Mouse (Mus musculus): ENCODE data around the gene Trp53. TPM values are rescaled to one million over a fixed set of nuclear protein-coding genes. Genes with fewer than 3 reads are reported as not detected.
"Not testable (repeated sequence)": the region's sequence is repeated elsewhere in the genome, so short reads cannot be mapped to it uniquely, and the experiment has no call there.

The Trp53 gene
- polyA plus RNA-seq, 1 experiment from 2014 or later = 119 TPM

DNA sequence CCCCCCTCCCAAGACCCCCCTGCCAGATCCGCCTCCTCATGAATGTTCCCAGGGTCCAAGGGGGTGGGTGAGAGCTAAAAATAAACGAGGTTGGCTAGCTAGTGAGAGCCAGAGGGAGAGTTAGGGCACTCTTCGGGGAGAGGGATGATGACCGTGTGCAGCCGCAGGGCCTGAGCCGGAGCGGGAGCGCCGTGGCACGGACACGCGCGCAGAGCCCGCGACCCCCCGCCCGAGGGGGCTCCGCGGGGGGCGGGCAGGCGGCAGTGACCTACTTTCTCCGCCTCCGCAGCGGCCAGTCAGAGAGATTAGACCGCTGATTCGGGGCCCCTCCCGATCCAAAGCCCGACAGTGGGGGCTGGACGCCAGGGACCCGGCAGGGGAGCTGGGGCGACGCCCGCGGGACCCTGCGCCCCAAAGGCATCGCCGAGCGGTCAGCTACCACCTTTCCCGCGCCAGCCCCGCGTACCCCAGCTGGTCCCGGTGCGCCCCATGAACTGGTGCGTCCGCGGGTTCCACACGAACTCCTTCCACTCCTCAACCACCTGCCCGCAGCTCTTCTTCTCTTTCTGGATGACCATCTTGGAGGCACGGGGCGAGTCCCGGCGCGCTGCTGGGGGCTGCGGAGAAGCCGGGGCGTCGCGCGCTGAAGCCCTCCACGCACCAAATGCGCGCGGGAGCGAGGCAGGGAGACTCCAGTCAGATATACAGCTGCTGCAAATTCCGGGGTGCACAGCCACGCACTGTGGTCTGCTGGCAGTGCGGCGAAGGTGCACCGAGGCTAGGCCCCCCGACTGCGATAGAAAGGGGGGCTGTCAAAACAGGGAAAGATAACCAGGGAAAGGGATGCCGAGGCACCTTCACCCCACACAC is 24.9 kb downstream of the Trp53 start:
- Histone ChIP-seq H3K9ac (peak overlapping the region; percentile 87), H3K9me3 (replicated peaks) (no peaks in the 10 kb centered on the region), H3K27me3 (no peaks in the 10 kb centered on the region), H3K4me3 (peak overlapping the region; percentile 73), H3K36me3 (ENCODE audit: poor library complexity, severe bottlenecking) (peaks cover 16% of the 10 kb centered on the region), H3K4me2 (peak overlapping the region; percentile 100), H3K4me1 (peaks cover 32% of the 10 kb centered on the region), H3K27ac (peak overlapping the region; percentile 63)
- under 1% methylated on average over 56 of the region's 73 CpGs for WGBS
- peak; percentile 63 for ATAC-seq

DNA sequence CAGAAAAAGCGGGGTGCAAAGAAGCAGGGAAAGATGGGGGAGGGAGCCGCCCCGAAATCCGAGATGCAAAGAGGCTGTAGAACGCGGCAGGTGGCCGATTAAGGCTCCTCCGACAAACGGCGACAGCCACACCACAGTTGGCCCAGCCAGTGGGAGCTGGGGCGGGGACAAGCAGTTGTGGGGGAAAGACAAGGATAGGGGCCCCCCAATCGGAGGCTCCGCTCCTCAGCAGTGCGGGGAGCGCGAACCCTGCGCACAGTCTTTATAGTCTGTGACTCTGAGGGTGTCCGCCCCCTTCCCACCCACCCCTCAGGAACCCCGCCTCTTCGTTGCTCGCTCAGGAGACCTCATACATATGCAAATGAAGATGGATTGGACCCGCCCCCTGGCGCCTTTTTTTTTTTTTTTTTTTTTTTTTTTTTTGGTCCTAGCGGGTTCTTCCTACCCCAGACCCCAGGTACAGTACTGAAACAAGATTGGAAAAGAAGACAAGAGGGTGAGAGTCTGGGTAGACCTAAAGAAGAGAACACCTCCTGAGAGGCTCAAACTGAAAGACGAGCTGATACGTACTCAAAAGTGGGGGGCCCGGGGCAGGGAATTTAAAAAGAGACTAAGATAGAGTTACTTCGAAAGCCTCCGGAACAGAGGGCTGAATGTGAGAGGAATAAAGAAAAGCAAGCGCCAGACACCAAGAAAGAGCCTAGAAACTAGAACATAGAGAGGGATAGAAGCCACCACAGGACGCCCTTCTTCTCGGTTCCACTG is 25.7 kb downstream of the Trp53 start, which contains the start of gene Atp1b2:
Gene Atp1b2, minus strand, starts transcription at position 217 of the 765 bp plus-strand sequence.
- peak within 1 kb of the TSS; percentile 73 for H3K4me3 ChIP-seq
- peak within 1 kb of the TSS; percentile 100 for H3K4me2 ChIP-seq
- ATAC-seq = peak; percentile 96
- peak within 1 kb of the TSS; percentile 87 for H3K9ac ChIP-seq
- H3K9me3 ChIP-seq (replicated peaks) = no peaks in the 10 kb centered on the region
- H3K36me3 ChIP-seq (ENCODE audit: poor library complexity, severe bottlenecking) = peaks cover 16% of the 10 kb centered on the region
- peak within 1 kb of the TSS; percentile 63 for H3K27ac ChIP-seq
- peaks cover 23% of the 10 kb centered on the region for H3K4me1 ChIP-seq
- 2% methylated on average over 31 of the region's 32 CpGs for WGBS
- no peaks in the 10 kb centered on the region for H3K27me3 ChIP-seq

DNA sequence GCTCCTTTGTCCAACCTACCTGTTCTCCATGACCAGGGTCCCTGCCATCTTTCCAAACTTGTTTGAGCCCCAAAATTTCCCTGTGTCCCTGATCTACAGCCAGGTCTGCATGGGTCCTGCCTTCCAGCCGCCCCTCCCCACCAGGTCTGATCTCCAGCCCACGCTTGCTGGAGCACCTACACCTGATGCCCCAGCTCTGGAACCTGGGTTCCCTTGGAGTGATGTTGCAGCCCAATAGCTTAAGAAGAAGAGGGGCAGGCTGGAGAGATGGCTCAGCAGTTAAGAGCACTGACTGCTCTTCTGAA is 26.3 kb downstream of the Trp53 start:
- Histone ChIP-seq H3K36me3 (ENCODE audit: poor library complexity, severe bottlenecking) (peaks cover 11% of the 10 kb centered on the region), H3K27me3 (no peaks in the 10 kb centered on the region), H3K4me1 (peaks cover 23% of the 10 kb centered on the region), H3K4me2 (peak overlapping the region; percentile 100), H3K4me3 (peak overlapping the region; percentile 73), H3K27ac (no peak overlapping the region), H3K9ac (peak overlapping the region; percentile 38; the same call in 1 of the 2 replicates), H3K9me3 (replicated peaks) (no peaks in the 10 kb centered on the region)
- ATAC-seq = no peak
- whole genome bisulfite sequencing = 53% methylated on average over 2 of the region's 2 CpGs

DNA sequence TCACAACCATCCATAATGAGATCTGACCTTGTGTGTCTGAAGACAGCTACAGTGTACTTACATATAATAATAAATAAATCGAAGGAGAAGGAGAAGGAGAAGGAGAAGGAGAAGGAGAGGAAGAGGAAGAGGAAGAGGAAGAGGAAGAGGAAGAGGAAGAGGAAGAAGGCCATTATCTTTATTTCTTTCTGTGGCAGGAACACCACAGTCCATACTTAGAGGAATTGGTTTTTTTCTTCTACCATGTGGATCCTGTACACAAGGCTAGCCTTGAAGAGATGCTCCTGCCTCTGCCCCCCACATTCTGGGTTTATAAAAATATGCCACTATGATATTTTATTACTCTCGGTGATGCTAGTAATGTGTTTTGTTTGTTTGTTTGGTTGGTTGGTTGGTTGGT is 26.7 kb downstream of the Trp53 start:
- H3K9ac ChIP-seq = no peak overlapping the region
- WGBS = 92% methylated on average over 2 of the region's 2 CpGs
- H3K4me2 ChIP-seq = no peak overlapping the region
- H3K4me3 ChIP-seq = no peak overlapping the region
- ATAC-seq = no peak
- no peaks in the 10 kb centered on the region for H3K9me3 ChIP-seq (replicated peaks)
- H3K27ac ChIP-seq = no peak overlapping the region
- H3K4me1 ChIP-seq = peaks cover 23% of the 10 kb centered on the region
- H3K27me3 ChIP-seq = no peaks in the 10 kb centered on the region
- peaks cover 8% of the 10 kb centered on the region for H3K36me3 ChIP-seq (ENCODE audit: poor library complexity, severe bottlenecking)

DNA sequence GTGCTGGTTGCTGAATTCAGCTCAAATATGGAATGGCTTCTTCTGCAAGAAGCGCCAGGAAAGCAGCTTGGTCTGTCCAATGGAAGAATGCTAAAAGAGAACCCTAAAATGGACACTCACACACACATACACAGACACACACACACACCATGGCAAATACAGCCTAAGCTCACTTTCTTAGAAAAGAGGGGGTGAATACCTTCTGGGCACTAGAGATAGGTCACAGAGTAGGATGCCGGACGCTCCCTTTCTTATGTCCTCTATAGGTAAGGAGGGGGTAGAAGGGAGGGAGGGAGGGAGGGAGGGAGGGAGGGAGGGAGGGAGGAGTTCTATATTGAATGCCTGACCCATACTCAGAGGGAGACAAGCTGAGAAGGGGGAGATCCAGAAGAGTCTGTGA is 28.4 kb downstream of the Trp53 start:
- Histone ChIP-seq H3K36me3 (ENCODE audit: poor library complexity, severe bottlenecking) (no peaks in the 10 kb centered on the region), H3K4me2 (no peak overlapping the region), H3K27me3 (no peaks in the 10 kb centered on the region), H3K9me3 (replicated peaks) (no peaks in the 10 kb centered on the region), H3K9ac (no peak overlapping the region), H3K27ac (no peak overlapping the region), H3K4me3 (no peak overlapping the region), H3K4me1 (peaks cover 26% of the 10 kb centered on the region)
- 86% methylated on average over 3 of the region's 3 CpGs for WGBS
- ATAC-seq = no peak

DNA sequence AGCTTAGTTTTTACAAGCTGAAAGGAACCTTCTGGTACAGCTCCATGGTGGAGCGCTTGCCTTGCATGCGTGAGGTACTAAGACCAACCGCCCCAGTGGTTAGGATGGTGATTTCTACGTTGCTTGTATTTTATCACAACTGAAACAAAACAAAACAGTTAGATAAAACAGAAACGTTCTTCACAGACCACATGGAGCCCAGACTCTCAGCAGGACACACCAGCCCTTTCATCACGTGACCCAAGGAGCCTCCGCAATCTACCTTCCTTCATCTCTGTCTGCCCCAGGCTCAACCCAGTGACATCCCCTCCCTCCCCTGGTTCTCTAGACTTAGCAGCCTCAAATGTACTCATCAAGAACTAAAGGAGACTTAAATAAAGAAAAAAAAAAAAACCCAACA is 29.3 kb downstream of the Trp53 start:
- WGBS = 65% methylated on average over 7 of the region's 7 CpGs
- Histone ChIP-seq H3K4me2 (no peak overlapping the region), H3K36me3 (ENCODE audit: poor library complexity, severe bottlenecking) (no peaks in the 10 kb centered on the region), H3K4me3 (no peak overlapping the region), H3K27me3 (no peaks in the 10 kb centered on the region), H3K27ac (no peak overlapping the region), H3K9me3 (replicated peaks) (no peaks in the 10 kb centered on the region), H3K9ac (no peak overlapping the region), H3K4me1 (peaks cover 21% of the 10 kb centered on the region)
- ATAC-seq = no peak

DNA sequence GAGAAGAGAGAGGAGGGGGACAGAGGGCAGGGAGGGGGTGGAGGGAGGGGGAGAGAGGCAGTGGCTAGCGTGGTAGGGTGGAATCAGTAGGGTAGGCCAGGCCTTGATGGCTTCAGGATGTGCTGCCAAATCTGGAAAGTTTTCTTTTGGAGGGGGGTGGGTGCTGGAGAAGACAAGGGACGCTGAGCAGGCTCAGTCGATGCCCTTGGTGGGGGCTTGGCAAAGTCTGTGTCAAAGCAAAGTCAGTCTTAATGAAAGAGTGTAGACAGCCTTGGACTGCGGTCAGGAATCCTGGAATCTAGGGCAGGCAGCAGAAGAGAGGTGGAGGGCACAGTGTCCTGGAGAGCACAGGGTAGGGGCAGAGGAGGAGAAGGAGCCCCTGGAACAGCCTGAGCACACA is 30.7 kb downstream of the Trp53 start:
- Histone ChIP-seq H3K9ac (no peak overlapping the region), H3K27me3 (no peaks in the 10 kb centered on the region), H3K27ac (no peak overlapping the region), H3K9me3 (replicated peaks) (no peaks in the 10 kb centered on the region), H3K4me3 (no peak overlapping the region), H3K4me2 (no peak overlapping the region), H3K36me3 (ENCODE audit: poor library complexity, severe bottlenecking) (no peaks in the 10 kb centered on the region), H3K4me1 (peaks cover 12% of the 10 kb centered on the region)
- 66% methylated on average over 4 of the region's 4 CpGs for WGBS
- no peak for ATAC-seq

DNA sequence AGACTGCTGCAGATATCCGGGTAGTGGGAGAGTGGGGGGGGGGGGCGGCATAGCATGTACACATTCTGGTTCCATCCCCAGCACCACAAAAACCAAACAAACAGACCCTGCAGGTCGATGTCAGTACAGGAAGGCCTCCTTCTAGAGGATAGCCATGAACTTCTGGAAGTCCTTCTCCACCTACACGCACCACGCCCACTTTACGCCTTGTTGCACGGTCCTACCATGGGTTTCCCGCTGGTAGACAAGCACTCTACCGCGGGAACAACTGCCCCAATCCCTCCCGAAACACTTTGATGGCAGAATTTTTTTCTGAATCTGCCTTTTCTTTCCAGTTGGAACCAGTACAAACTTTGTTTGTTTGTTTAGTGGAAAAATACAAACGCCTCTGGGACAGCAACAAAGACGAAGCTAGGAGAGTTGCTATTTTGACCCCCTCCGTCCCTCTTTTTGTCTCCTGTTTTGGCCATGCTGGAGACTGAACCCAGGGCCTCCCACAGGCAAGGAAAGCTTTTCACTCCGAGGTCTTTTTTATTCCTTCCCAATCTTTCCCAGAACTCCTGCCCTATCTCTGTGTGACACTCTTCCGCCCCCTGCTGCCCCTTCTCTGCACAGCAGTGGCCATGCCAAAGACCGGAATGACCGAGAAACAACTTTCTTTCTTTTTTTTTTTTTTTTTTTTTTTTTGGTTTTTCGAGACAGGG is 33.5 kb downstream of the Trp53 start:
- H3K9me3 ChIP-seq (replicated peaks) = no peaks in the 10 kb centered on the region
- no peaks in the 10 kb centered on the region for H3K27me3 ChIP-seq
- H3K9ac ChIP-seq = peak overlapping the region; percentile 17; the same call in 1 of the 2 replicates
- peak; percentile 45; the same call in 1 of the 2 replicates for ATAC-seq
- no peak overlapping the region for H3K27ac ChIP-seq
- H3K4me1 ChIP-seq = peaks cover 7% of the 10 kb centered on the region
- no peak overlapping the region for H3K4me3 ChIP-seq
- WGBS = 7% methylated on average over 19 of the region's 19 CpGs
- H3K36me3 ChIP-seq (ENCODE audit: poor library complexity, severe bottlenecking) = no peaks in the 10 kb centered on the region
- H3K4me2 ChIP-seq = peak overlapping the region; percentile 26

DNA sequence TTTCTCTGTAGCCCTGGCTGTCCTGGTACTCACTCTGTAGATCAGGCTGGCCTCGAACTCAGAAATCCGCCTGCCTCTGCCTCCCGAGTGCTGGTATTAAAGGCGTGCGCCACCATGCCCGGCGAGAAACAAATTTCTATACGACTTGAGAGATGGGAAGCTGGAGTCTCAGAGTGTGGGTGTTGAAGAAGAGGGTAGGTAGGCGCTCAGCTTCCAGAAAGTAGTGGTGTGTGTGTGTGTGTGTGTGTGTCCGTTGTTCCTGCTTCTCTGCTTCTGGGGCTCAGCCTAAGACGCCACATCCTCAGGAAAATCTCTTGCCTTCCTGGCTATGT is 34.1 kb downstream of the Trp53 start:
- H3K9me3 ChIP-seq (replicated peaks); H3K27ac ChIP-seq; H3K27me3 ChIP-seq; H3K4me1 ChIP-seq; ATAC-seq; H3K4me3 ChIP-seq; H3K4me2 ChIP-seq; H3K9ac ChIP-seq; H3K36me3 ChIP-seq (ENCODE audit: poor library complexity, severe bottlenecking): not testable (repeated sequence)
- WGBS = 51% methylated on average over 11 of the region's 11 CpGs

DNA sequence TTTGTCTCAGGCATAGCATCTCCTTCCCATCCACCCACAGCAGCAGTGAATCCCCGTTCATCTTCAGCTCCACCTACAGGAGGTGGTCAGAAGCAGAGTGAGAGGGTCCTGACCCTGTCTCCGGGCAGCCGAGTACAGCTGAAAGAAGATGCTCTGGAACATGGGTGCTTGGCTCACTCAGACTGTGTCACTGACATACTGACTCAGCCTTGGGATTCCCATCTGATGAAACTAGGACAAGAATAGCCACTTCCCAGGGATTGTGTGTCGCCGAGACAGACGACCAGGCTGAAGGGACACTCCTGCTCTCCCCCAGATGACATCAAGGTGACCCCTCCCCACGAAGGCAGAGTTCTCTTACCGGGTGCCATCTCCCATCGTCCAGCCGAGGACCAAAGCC is 36.6 kb downstream of the Trp53 start:
- H3K36me3 ChIP-seq (ENCODE audit: poor library complexity, severe bottlenecking) = no peaks in the 10 kb centered on the region
- H3K27me3 ChIP-seq = no peaks in the 10 kb centered on the region
- no peak overlapping the region for H3K9ac ChIP-seq
- no peak for ATAC-seq
- H3K4me1 ChIP-seq = peaks cover 11% of the 10 kb centered on the region
- WGBS = 53% methylated on average over 10 of the region's 10 CpGs
- H3K9me3 ChIP-seq (replicated peaks) = no peaks in the 10 kb centered on the region
- no peak overlapping the region for H3K4me3 ChIP-seq
- H3K27ac ChIP-seq = no peak overlapping the region
- H3K4me2 ChIP-seq = no peak overlapping the region

DNA sequence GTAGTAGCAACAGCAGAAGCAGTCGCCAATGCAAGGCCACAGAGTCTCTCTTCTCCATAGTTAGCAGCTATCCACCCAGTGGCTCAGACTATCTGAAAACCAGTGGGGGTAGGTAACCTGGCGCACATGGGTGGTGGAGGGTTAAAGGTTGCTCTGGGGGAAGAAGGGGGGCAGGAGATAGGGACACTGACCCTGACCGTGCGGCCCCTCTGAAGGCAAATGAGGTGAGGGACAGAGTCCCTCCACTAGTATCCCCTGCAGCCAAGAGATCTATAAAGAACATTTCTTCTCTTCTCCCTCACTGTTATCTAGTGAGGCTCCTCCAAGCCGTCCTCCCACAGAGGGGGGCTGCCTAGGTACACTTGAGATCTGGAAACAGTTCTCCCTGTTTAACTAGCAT is 37.6 kb downstream of the Trp53 start, which contains the start of gene Shbg:
Gene Shbg, minus strand, starts transcription at position 101 of the 400 bp plus-strand sequence.
- Histone ChIP-seq H3K27me3 (no peaks in the 10 kb centered on the region), H3K4me2 (no peak within 1 kb of the TSS), H3K4me3 (no peak within 1 kb of the TSS), H3K27ac (no peak within 1 kb of the TSS), H3K4me1 (peaks cover 17% of the 10 kb centered on the region), H3K9me3 (replicated peaks) (no peaks in the 10 kb centered on the region), H3K36me3 (ENCODE audit: poor library complexity, severe bottlenecking) (no peaks in the 10 kb centered on the region), H3K9ac (no peak within 1 kb of the TSS)
- WGBS = 81% methylated on average over 5 of the region's 5 CpGs
- no peak for ATAC-seq
